Mouse (Mus musculus) liver, adult 2 months (tissue): ENCODE data around the gene Ccdc141.

Experiments used
- CTCF ChIP-seq: fragments of 200-500 bp; IDR thresholded peaks from 2 replicates; pipeline ENCODE4 v1.5.1; 2011; ENCODE audit warnings: low read depth, low read length, control low read depth
- POLR2A ChIP-seq: fragments of 200-500 bp; IDR thresholded peaks from 2 replicates; pipeline ENCODE4 v1.6.1; 2011; ENCODE audit warnings: low read length, control low read depth; ENCODE audit not compliant: insufficient read depth; ENCODE audit errors: extremely low read depth

DNA sequence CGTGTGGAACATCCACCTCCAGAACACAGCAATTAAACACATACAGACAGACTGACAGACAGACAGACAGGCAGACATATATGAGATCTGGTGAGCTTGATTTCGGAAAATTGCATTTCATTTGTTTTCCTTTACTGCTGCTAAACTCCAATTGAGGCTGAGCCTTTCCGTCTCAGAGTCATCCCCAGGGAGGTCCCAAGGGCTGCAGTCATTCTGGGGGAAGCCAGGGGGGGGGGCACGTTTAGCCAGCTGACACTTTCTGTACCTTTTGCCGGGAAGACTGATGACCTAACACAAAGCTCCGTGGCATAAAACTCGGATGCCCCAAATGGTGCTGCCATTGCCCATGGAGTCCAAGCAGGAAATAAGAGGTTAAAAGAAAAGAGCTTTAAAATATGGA is 5.0 kb upstream of the Ccdc141 start:
- TF ChIP-seq CTCF (no peak), POLR2A (no peak)
